Mouse (Mus musculus) forebrain, embryonic 14.5 days (tissue): ENCODE data around the gene Slc35e4. TPM values are rescaled to one million over a fixed set of nuclear protein-coding genes. Genes with fewer than 3 reads are reported as not detected.

Experiments used
- ATAC-seq: fragments of 200-750 bp; cut with Nextera tagmentation; 2 replicates; pipeline ENCODE4 v1.8.0; 2017; ENCODE audit warnings: mild to moderate bottlenecking, moderate library complexity
- DNase-seq: peaks from one replicate; pipeline ENCODE4 v3.0.0-alpha.2; 2015; ENCODE audit warnings: low spot score
- H3K27ac ChIP-seq: fragments of 300-500 bp; sonication (generic); 2 replicates; pipeline ENCODE4 v1.5.1; 2014; ENCODE audit warnings: low read depth, mild to moderate bottlenecking, control low read depth, low read length, moderate library complexity
- H3K27me3 ChIP-seq: fragments of 300-500 bp; sonication (generic); replicated peaks from 2 replicates; pipeline ENCODE4 v1.6.1; 2014; ENCODE audit warnings: low read length, control low read depth, mixed read lengths; ENCODE audit not compliant: control insufficient read depth, insufficient read depth
- H3K36me3 ChIP-seq: fragments of 300-500 bp; sonication (generic); 2 replicates; pipeline ENCODE4 v1.6.1; 2014; ENCODE audit warnings: low read length, control low read depth; ENCODE audit not compliant: control insufficient read depth, insufficient read depth
- H3K4me1 ChIP-seq: fragments of 300-500 bp; sonication (generic); 2 replicates; pipeline ENCODE4 v1.6.1; 2014; ENCODE audit warnings: antibody characterized with exemption, low read length, control low read depth; ENCODE audit not compliant: control insufficient read depth, insufficient read depth
- H3K4me2 ChIP-seq: fragments of 300-500 bp; sonication (generic); 2 replicates; pipeline ENCODE4 v1.6.1; 2014; ENCODE audit warnings: mild to moderate bottlenecking, control low read depth, low read length
- H3K4me3 ChIP-seq: fragments of 300-500 bp; sonication (generic); 2 replicates; pipeline ENCODE4 v1.5.1; 2014; ENCODE audit warnings: low read depth, low read length, control low read depth
- H3K9ac ChIP-seq: fragments of 300-500 bp; sonication (generic); 2 replicates; pipeline ENCODE4 v1.6.1; 2014; ENCODE audit warnings: mild to moderate bottlenecking, low read length, control low read depth, moderate library complexity
- H3K9me3 ChIP-seq: fragments of 300-500 bp; sonication (generic); replicated peaks from 2 replicates; pipeline ENCODE4 v1.6.1; 2016; ENCODE audit warnings: low read length, control low read depth, mixed read lengths; ENCODE audit not compliant: control insufficient read depth
- WGBS: fragments of 180-500 bp; shearing (Covaris S2); extraction: QIAGEN DNeasy Blood & Tissue Kit; methylation state at CpG from one replicate; pipeline ENCODE4 v1.1.7; 2014; 5-methylcytosine and 5-hydroxymethylcytosine counted together
- polyA plus RNA-seq: library from polyadenylated mRNA; unstranded; fragments of >200 nt; fragmentation: Nextera tagmentation; extraction: Ambion mirVana; gene quantifications from 2 replicates; pipeline ENCODE4 v1.2.1, GENCODE M21; 2014

Gene Slc35e4
- polyA plus RNA-seq, 1 experiment from 2014 or later, result 8.0 TPM

- H3K27me3 ChIP-seq, result no peaks in the 10 kb centered on the region
- no peaks in the 10 kb centered on the region for H3K4me1 ChIP-seq
- no peak overlapping the region for H3K4me2 ChIP-seq
- WGBS, result 96% methylated on average over 6 of the region's 6 CpGs
- no peaks in the 10 kb centered on the region for H3K9me3 ChIP-seq
- no peaks in the 10 kb centered on the region for H3K36me3 ChIP-seq
- H3K4me3 ChIP-seq, result no peak overlapping the region
- no peak for ATAC-seq
- no peak overlapping the region for H3K9ac ChIP-seq
- DNase-seq, result no peak
- no peak overlapping the region for H3K27ac ChIP-seq
Measured at GRCm38 (mm10) chr11:3922731-3923130, 8.3 kb upstream of the Slc35e4 start.

DNA sequence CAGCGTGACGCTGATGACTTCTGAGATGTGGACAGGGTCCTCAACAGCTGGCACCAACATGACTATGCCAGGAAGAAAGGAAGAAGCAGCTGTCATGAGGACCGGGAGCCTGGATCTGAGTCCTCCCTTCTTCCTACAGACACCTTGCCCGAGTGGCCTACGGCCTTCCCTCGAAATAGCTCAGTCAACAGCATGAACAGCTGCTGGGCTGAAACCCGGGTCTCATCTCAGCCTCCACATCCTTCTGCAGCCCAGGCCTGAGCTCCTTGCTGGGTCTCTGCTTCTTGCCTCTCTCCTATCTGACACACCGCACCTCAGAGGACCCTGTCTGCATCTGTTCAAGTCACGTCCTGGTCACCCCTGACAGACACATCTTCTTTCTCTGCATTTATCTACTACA lies 7.7 kb upstream of the Slc35e4 start:
- no peaks in the 10 kb centered on the region for H3K9me3 ChIP-seq
- 93% methylated on average over 9 of the region's 9 CpGs for WGBS

DNA sequence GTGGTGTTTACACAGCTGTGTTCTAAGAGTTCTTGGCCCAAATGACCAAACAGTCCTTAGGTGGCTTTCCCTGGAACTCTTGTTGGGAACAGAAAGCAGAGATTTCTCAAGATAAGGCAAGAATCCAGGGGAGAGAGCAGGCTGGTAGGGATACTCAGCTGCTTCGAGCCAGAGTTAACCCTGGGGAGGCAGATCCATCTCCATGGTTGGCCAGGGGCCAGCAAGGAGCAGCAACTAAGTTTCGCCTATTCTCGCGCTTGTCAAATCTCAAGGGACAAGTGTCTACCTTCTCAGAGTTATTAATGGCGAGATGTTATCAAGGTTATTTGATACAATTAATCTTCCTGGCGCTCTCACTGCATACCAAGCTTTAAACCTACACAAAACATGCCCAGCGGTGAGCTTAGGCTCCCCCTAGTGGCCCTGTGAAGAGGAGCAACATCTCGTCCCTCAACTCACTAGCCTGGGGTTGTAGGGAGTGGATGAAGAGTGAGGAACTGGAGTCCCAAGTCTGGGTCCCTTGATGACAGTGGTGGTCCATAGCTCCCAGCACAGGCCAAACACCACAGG lies 6.9 kb upstream of the Slc35e4 start:
- H3K4me2 ChIP-seq, result no peak overlapping the region
- no peaks in the 10 kb centered on the region for H3K36me3 ChIP-seq
- H3K9ac ChIP-seq, result no peak overlapping the region
- no peak overlapping the region for H3K4me3 ChIP-seq
- no peaks in the 10 kb centered on the region for H3K27me3 ChIP-seq
- no peaks in the 10 kb centered on the region for H3K9me3 ChIP-seq
- peak; percentile 79 for DNase-seq
- no peak overlapping the region for H3K27ac ChIP-seq
- peak; percentile 26; the same call in 1 of the 2 replicates for ATAC-seq
- 32% methylated on average over 8 of the region's 8 CpGs for WGBS
- H3K4me1 ChIP-seq, result no peaks in the 10 kb centered on the region

More for the DNA sequence above, 7.7 kb upstream of the Slc35e4 start:
- no peak overlapping the region for H3K4me3 ChIP-seq
- no peaks in the 10 kb centered on the region for H3K36me3 ChIP-seq
- DNase-seq, result no peak
- no peak overlapping the region for H3K27ac ChIP-seq
- H3K4me1 ChIP-seq, result no peaks in the 10 kb centered on the region
- H3K4me2 ChIP-seq, result no peak overlapping the region
- no peak overlapping the region for H3K9ac ChIP-seq
- no peaks in the 10 kb centered on the region for H3K27me3 ChIP-seq
- no peak for ATAC-seq

- ATAC-seq, result no peak
- Histone ChIP-seq H3K9me3 (no peaks in the 10 kb centered on the region), H3K27me3 (no peaks in the 10 kb centered on the region), H3K4me1 (no peaks in the 10 kb centered on the region), H3K27ac (no peak overlapping the region), H3K4me2 (no peak overlapping the region), H3K4me3 (no peak overlapping the region), H3K9ac (no peak overlapping the region), H3K36me3 (no peaks in the 10 kb centered on the region)
- WGBS, result 95% methylated on average over 7 of the region's 7 CpGs
- DNase-seq, result no peak
Measured at GRCm38 (mm10) chr11:3920476-3920875, 6.0 kb upstream of the Slc35e4 start.

GRCm38 (mm10) chr11:3918738-3919137 lies 4.3 kb upstream of the Slc35e4 start:
- no peak overlapping the region for H3K9ac ChIP-seq
- DNase-seq (peak; percentile 51), ATAC-seq (no peak)
- H3K4me2 ChIP-seq, result no peak overlapping the region
- H3K4me3 ChIP-seq, result no peak overlapping the region
- no peaks in the 10 kb centered on the region for H3K36me3 ChIP-seq
- H3K4me1 ChIP-seq, result no peaks in the 10 kb centered on the region
- no peaks in the 10 kb centered on the region for H3K27me3 ChIP-seq
- no peak overlapping the region for H3K27ac ChIP-seq
- H3K9me3 ChIP-seq, result no peaks in the 10 kb centered on the region
- 48% methylated on average over 1 of the region's 1 CpGs for WGBS

GRCm38 (mm10) chr11:3913316-3914108 lies 952 bp downstream of the Slc35e4 start:
- peak overlapping the region; percentile 96 for H3K4me2 ChIP-seq
- H3K4me3 ChIP-seq, result peak overlapping the region; percentile 59
- under 1% methylated on average over 65 of the region's 65 CpGs for WGBS
- H3K27me3 ChIP-seq, result no peaks in the 10 kb centered on the region
- H3K36me3 ChIP-seq, result no peaks in the 10 kb centered on the region
- peak overlapping the region; percentile 73 for H3K9ac ChIP-seq
- H3K9me3 ChIP-seq, result no peaks in the 10 kb centered on the region
- H3K27ac ChIP-seq, result peak overlapping the region; percentile 0; the same call in 1 of the 2 replicates
- ATAC-seq (peak; percentile 92), DNase-seq (peak; percentile 93)
- peaks cover 15% of the 10 kb centered on the region for H3K4me1 ChIP-seq

DNA sequence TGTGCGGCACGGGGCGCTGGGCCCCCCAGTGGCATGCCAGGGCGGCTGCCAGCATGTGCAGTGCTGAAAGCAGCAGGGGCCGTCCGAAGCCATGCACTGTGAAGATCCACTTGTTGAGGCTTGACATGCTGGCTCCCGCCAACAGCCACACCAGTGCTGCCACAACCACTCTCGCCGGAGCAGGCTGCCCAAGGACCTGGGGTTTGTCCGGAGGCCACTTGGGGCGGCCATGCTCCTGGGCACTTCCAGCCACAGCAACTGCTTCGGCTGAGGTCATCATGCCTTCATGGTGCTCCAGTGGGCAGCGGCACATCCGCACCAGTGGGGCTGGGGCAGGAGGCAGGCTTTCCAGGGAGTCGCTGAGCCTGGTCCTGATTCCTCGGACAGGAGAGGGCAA lies 1.6 kb downstream of the Slc35e4 start:
- Histone ChIP-seq H3K27me3 (no peaks in the 10 kb centered on the region), H3K4me1 (peaks cover 15% of the 10 kb centered on the region), H3K4me3 (peak overlapping the region; percentile 59), H3K4me2 (peak overlapping the region; percentile 96), H3K9ac (peak overlapping the region; percentile 73), H3K9me3 (no peaks in the 10 kb centered on the region), H3K36me3 (no peaks in the 10 kb centered on the region), H3K27ac (no peak overlapping the region)
- WGBS, result 4% methylated on average over 16 of the region's 16 CpGs
- DNase-seq (peak; percentile 38), ATAC-seq (0 out of 2 replicates have a peak, but pooled peaks have one; percentile 11)

GRCm38 (mm10) chr11:3912100-3912874 lies 2.2 kb downstream of the Slc35e4 start:
- peak overlapping the region; percentile 59 for H3K4me3 ChIP-seq
- peaks cover 15% of the 10 kb centered on the region for H3K4me1 ChIP-seq
- 10% methylated on average over 19 of the region's 19 CpGs for WGBS
- ATAC-seq, result no peak
- no peak overlapping the region for H3K27ac ChIP-seq
- 0 out of 2 replicates have a peak, but pooled peaks cover under 1% of the 10 kb centered on the region for H3K36me3 ChIP-seq
- H3K4me2 ChIP-seq, result peak overlapping the region; percentile 96
- no peaks in the 10 kb centered on the region for H3K27me3 ChIP-seq
- peak; percentile 79 for DNase-seq
- no peaks in the 10 kb centered on the region for H3K9me3 ChIP-seq
- peak overlapping the region; percentile 73 for H3K9ac ChIP-seq
